Mouse (Mus musculus): ENCODE measurements at regions not wholly inside any gene's neighbourhood (a gene's known extent, or its start where the extent isn't known, plus 50 kb on each side); places are given as distances from the start of the nearest gene placed in this dataset.

DNA sequence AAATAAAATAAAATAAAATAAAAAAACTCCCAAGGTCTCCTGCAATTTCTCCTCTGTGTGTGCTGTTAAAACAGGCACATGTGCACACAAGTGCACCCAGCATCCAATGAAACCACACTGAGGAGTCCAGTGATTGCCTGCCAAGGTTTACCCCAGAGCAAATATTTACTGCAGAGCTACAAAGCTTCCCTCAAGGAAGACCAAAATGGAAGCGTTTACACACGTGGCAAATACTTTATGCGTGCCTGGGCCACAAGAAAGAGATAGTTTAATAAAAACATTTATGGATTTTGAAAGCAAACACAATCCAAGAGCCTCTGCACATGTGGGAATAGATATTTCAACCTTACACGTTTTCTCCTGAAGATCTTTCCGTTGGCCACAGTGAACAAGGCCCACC lies 265.4 kb upstream of the Nfe2l3 start:
- no peak for DNase-seq

DNA sequence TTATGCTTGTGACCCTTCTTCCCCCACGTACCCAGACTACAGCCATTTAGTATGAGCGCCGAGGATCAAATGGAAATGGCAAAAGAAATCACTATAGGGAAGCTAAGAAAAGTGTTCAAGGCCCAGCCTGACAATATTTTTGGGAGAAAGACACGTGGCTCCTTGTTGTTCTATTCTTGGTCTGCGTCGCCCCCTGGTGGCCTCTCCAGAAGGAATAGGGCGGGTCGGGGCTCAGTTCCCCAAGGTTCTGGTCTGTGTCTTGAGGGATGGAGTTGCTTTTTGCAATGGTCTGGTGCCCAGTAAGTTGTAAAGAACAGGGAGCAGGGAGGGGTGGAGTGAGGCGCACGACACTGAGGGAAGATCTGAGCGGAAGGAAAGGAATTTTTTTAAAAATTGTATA lies 264.4 kb upstream of the Nfe2l3 start:
- peak; percentile 79 to 87 for DNase-seq

GRCm38 (mm10) chr6:51168775-51169695 lies 263.4 kb upstream of the Nfe2l3 start:
- no peak for DNase-seq

- DNase-seq = no peak
Observed at GRCm38 (mm10) chr6:51169971-51170411, 262.5 kb upstream of the Nfe2l3 start.

DNA sequence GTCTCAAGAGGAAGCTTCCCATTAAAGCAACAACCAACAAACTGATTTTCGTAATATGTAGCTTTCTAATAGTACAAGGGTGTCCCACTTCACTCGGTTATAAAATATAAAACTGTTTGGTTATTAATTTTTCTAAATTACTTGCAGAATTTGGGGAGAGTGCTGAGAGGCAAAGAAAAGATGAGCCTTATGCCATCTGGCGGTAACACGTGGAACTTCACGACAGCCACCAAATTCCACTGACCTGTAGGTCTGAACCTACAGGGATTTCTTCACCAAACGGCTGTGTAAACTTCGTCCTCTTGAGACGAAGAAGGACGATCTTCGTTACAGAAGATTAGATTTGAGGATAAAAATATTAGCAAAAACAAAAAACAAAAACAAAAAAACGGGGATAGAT lies 262.1 kb upstream of the Nfe2l3 start:
- peak; percentile 55 for DNase-seq

- DNase-seq = peak; percentile 19 to 24
Observed at GRCm38 (mm10) chr6:51170871-51171270, 261.6 kb upstream of the Nfe2l3 start.

DNA sequence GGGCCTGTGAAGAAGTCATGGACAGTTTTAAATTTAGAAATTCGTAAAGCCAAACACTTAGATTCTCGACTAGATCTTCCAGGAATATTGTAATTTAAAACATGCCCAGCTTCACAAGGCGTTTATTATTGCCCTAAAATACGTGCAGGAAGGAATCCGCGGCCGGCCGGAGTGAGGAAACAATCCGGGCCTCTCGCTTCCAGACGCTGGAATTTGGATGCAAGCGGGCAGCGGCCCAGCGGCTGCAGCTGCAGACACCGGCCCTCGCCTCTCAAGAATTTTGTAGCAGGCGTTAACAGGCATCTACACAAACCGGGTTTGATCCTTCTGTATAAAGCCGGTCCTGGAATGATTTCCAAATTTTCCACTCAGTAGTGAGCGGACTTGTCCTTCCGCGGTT lies 260.7 kb upstream of the Nfe2l3 start:
- peak in 1 of 2 experiments; percentile 53 for DNase-seq

GRCm38 (mm10) chr6:51172331-51172791 lies 260.1 kb upstream of the Nfe2l3 start:
- DNase-seq = no peak

GRCm38 (mm10) chr6:51172856-51173619 lies 259.4 kb upstream of the Nfe2l3 start:
- peak; percentile 67 to 74 for DNase-seq

GRCm38 (mm10) chr6:51173620-51174442 lies 258.6 kb upstream of the Nfe2l3 start:
- no peak for DNase-seq

GRCm38 (mm10) chr6:51174443-51175021 lies 257.9 kb upstream of the Nfe2l3 start:
- no peak for DNase-seq

DNA sequence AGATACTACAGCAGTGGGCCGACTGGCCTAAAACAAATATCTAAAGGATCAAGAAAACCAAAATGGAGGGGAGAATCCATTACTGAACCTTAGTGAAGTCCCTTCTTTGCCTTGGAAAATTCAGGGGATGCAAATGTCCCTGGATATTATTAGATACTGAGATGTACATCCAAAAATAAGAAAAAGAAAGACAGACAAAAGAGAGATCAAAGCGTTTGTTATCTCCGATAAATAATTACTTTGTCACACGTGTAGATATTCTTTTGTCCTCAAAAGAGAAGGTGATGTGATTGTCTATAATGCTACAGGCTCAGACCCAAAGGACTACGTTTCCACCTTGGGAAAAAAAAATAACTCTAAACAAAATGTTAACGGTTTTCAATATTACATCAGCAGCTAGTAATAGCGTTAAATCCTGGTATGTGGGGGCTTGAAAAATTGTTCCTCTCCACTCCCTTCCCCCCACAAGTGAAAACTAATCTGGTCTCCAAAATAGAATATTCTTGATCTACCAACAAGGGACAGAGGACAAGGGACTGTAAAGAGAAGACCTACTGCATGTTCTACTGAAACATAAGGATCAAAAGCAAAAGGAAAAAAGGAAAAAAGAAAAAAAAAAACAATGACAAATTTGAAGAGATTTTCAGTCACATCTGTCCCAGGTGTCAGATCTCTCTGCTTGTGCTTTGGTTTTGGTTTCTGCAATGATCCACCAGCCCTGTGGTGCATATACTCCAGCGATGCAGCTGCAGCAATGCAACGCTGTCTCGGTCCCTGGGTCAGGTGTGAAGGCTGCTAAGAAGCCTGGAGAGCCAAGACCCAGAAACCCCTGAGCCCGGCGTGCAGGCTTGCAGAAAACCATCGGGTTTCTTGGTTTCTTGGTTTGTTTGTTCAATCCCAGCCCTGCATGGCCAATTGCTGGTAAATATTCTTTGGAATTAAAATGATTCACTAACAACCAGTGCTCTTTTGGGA lies 256.6 kb upstream of the Nfe2l3 start:
- no peak for DNase-seq

DNA sequence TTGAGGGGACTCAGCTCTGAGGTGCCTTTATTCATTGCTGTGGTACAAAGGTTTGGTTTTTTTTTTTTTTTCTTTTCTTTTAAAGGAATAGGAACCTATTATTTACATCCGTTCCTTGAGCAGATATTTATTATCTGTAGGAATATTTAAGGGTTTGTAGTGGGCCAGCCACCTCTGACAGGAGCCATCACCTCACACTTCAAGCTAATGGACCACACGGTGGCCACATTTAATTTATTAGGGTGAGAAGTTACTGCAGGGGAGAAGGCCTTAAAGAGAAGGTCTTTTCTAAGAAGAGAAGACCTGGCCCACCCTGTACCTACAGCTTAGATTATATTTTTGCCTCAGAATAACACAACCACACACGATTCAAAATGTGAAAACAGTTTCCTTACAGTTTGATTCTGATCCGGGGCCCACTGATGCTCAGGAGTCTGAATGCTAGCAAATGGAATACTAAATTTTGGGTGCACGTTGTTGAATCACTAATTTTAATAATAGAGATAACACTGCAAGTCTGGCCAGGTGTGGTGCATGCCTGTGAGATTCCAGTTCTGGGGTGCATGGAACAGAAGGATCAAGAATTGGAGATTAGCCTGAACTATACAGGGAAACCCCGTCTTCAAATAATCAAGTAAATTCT lies 255.6 kb upstream of the Nfe2l3 start:
- no peak for DNase-seq

DNA sequence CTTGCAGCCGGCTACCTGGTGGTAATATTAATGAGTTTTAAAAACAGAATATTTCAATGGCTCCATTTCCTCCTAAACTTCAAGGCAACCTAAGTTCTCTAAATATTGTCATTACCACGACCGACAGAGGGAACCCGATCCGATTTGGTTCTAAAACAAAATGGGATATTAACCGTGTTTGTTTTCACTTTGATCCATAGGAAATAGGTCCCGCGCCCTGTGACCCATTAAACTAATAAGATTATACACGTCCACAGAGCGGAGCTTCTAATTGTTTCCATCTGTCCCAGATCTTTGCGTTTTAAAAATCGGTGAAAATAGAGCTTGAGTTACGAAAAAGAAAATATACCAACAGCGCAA lies 254.8 kb upstream of the Nfe2l3 start:
- no peak for DNase-seq

GRCm38 (mm10) chr6:51178061-51178791 lies 254.2 kb upstream of the Nfe2l3 start:
- DNase-seq = peak; percentile 76 to 81

DNA sequence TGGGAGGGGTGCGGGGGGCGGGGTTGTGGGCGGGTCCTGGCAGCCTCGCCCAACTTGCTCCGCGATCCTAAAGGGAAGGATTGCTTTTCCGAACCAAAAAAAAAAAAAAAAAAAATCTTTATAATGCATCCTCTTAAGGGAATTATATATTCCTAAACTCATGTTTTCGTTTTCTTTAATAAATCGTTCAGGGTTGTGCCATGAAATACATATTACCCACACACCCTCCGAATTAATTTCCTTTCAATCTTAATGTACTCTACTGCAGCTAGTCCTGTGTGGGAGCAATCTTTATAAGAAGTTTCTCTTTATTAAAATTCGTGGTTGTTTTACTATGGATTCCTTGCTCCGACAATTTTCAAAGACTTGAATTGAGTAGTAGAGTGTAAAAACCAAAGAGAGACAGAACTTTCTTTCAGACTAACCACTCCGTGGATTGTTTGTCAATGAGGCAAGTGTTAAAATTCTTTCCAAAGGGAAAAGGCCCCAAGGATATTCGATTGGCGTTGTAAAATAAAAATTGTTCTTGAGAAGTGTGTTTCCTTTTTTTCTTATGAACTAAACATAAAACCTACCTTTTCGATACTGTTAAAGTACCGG lies 253.6 kb upstream of the Nfe2l3 start:
- no peak for DNase-seq

- DNase-seq = no peak
Observed at GRCm38 (mm10) chr6:51179741-51180537, 252.5 kb upstream of the Nfe2l3 start.

All from adrenal gland, postnatal 36 days (tissue).